Mouse (Mus musculus) retina, adult 2 months (tissue): ENCODE results near the gene Prokr2.

ENCODE experiments used
- DNase-seq: peaks from one replicate; pipeline ENCODE4 v3.0.0-alpha.2; 2012; ENCODE audit warnings: low read depth, low spot score

Gene Prokr2

GRCm38 (mm10) chr2:132385194-132385838 lies at the start of gene Prokr2:
Prokr2 (minus strand) TSS chr2:132385447.
- no peak for DNase-seq

- DNase-seq = no peak
These were observed 42.1 kb upstream of the Prokr2 start for GRCm38 (mm10) chr2:132427160-132427941.

- no peak for DNase-seq
These were observed 40.3 kb upstream of the Prokr2 start for GRCm38 (mm10) chr2:132425576-132425975.

- no peak for DNase-seq
These were observed 38.3 kb upstream of the Prokr2 start for GRCm38 (mm10) chr2:132423411-132424047.

GRCm38 (mm10) chr2:132422846-132423245 lies 37.6 kb upstream of the Prokr2 start:
- DNase-seq = no peak

- no peak for DNase-seq
These were observed 33.2 kb upstream of the Prokr2 start for GRCm38 (mm10) chr2:132418414-132418813.

- DNase-seq = no peak
These were observed 24.9 kb upstream of the Prokr2 start for GRCm38 (mm10) chr2:132410126-132410525.

- DNase-seq = no peak
These were observed 12.9 kb upstream of the Prokr2 start for GRCm38 (mm10) chr2:132398136-132398535.

GRCm38 (mm10) chr2:132395753-132396152 lies 10.5 kb upstream of the Prokr2 start:
- no peak for DNase-seq

GRCm38 (mm10) chr2:132390607-132391160 lies 5.4 kb upstream of the Prokr2 start:
- no peak for DNase-seq

GRCm38 (mm10) chr2:132389562-132389961 lies 4.3 kb upstream of the Prokr2 start:
- peak; percentile 13 for DNase-seq

GRCm38 (mm10) chr2:132384511-132385193 lies 595 bp downstream of the Prokr2 start:
- DNase-seq = no peak

- no peak for DNase-seq
These were observed 2.9 kb downstream of the Prokr2 start for GRCm38 (mm10) chr2:132382308-132382707.

GRCm38 (mm10) chr2:132379690-132380089 lies 5.6 kb downstream of the Prokr2 start:
- DNase-seq = no peak

GRCm38 (mm10) chr2:132378602-132379150 lies 6.6 kb downstream of the Prokr2 start:
- no peak for DNase-seq

- DNase-seq = no peak
These were observed 7.8 kb downstream of the Prokr2 start for GRCm38 (mm10) chr2:132377436-132377835.

- no peak for DNase-seq
These were observed 9.5 kb downstream of the Prokr2 start for GRCm38 (mm10) chr2:132375721-132376120.

GRCm38 (mm10) chr2:132375135-132375534 lies 10.1 kb downstream of the Prokr2 start:
- no peak for DNase-seq

- DNase-seq = no peak
These were observed 11.5 kb downstream of the Prokr2 start for GRCm38 (mm10) chr2:132373748-132374147.

GRCm38 (mm10) chr2:132368433-132368832 lies 16.8 kb downstream of the Prokr2 start:
- DNase-seq = no peak

GRCm38 (mm10) chr2:132343846-132344245 lies 41.4 kb downstream of the Prokr2 start:
- no peak for DNase-seq
